Mouse (Mus musculus): ENCODE data around the gene Rab37.

DNA sequence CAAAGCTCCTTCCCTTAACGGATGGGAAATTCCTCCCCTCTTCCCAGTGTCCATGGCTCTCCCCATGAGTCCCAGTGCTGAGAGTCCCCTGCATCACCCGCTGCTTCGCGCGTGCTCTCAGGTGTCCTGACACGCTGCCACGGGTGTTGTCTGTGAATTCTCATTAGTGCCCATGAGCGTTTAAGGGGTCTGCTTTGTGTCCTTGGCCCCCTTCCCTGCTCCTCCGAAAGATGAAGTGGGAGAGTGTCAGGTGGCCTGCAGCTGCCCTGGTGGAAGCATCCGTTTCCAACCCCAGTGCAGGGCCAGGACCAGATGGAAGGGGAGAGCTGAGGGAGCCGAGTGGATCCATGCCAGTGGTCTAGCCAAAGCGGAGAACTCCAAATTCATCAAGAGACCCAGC lies 116.9 kb downstream of the Rab37 start:
- TF ChIP-seq USF1 (IDR thresholded peaks at IDR 0.05; ENCODE audit: low read depth) (no peak), CTCF (IDR thresholded peaks at IDR 0.05; ENCODE audit: control insufficient read depth, insufficient read depth, insufficient read length) (no peak), MAX (IDR thresholded peaks at IDR 0.05) (no peak), MYOG (IDR thresholded peaks at IDR 0.05; ENCODE audit: control insufficient read depth, extremely low read depth, insufficient read length) (no peak), FOSL1 (IDR thresholded peaks at IDR 0.05; ENCODE audit: insufficient read depth, low read length, poor library complexity, severe bottlenecking) (no peak), CEBPB (IDR thresholded peaks at IDR 0.05; ENCODE audit: low read depth) (no peak)
